Mouse (Mus musculus) large intestine, adult 2 months (tissue): ENCODE measurements around the gene Ubxn10. TPM values are rescaled to one million over a fixed set of nuclear protein-coding genes. Genes with fewer than 3 reads are reported as not detected.
A peak's percentile ranks its signal among the peaks of the same experiment; 100 is the strongest.

Experiments used
- DNase-seq: peaks from one replicate; pipeline ENCODE4 v3.0.0-alpha.2; 2012; ENCODE audit warnings: low read depth, low spot score
- WGBS: fragments of 180-500 bp; shearing (Covaris S2); methylation state at CpG from one replicate; pipeline ENCODE4 v1.1.7; 2018; 5-methylcytosine and 5-hydroxymethylcytosine counted together
- polyA plus RNA-seq: library from polyadenylated mRNA; depleted of rRNA; stranded (reverse); fragments of >200 nt; gene quantifications from 2 replicates; pipeline ENCODE4 v1.2.3, GENCODE M21; 2012; rRNA removed

The Ubxn10 gene
- polyA plus RNA-seq, 1 experiment: 2.6 TPM

GRCm38 (mm10) chr4:138670093-138670889 lies 66.7 kb downstream of the Ubxn10 start:
- peak; percentile 67 for DNase-seq
- 27% methylated on average over 11 of the region's 11 CpGs for WGBS

DNA sequence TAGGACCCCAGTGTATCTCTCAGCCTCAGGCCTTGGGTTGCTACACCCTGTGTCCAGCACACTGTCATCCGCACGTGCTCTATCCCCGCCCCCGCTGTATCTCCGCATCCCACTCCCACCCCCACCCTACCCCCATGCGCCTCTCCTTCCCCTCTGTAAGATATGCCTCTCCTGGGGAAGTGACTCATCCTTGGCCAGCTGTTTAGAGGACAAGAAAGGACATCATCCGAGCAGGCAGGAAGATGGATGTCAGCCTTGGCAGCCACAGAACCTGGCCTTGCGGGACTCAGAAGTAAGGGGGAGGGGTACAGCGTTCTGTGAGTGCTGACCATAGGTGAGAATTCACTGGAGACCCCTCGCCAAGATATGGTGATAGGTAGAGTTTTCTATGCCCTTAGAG lies 70.4 kb downstream of the Ubxn10 start:
- no peak for DNase-seq
- 76% methylated on average over 10 of the region's 10 CpGs for WGBS

- WGBS: 86% methylated on average over 11 of the region's 11 CpGs
- DNase-seq: no peak
Measured at GRCm38 (mm10) chr4:138659936-138660602, 76.9 kb downstream of the Ubxn10 start.

Other genes with a start within 250 kb of the Ubxn10 start
- gene Vwa5b1, start 101.3 kb downstream of the Ubxn10 start, polyA plus RNA-seq: 0.05 and 0.11 TPM in 2 replicates
- gene Pla2g2c, start 12.4 kb downstream of the Ubxn10 start, polyA plus RNA-seq: 0.27 and 0.45 TPM in 2 replicates
- gene Pla2g2f, start 20.5 kb upstream of the Ubxn10 start, polyA plus RNA-seq: 22.1 and 34.0 TPM in 2 replicates
- gene Pla2g2d, start 38.6 kb upstream of the Ubxn10 start, polyA plus RNA-seq: 8.8 and 10.3 TPM in 2 replicates
- gene Pla2g5, start 126.3 kb upstream of the Ubxn10 start, polyA plus RNA-seq: 35.3 and 72.0 TPM in 2 replicates
- gene Gm13030, start 136.8 kb upstream of the Ubxn10 start, polyA plus RNA-seq: not detected in 2 replicates
- gene Pla2g2e, start 140.8 kb upstream of the Ubxn10 start, polyA plus RNA-seq: 0.63 and 0.67 TPM in 2 replicates
- 5.5 and 10.8 TPM in 2 replicates for gene Otud3, start 176.8 kb upstream of the Ubxn10 start, polyA plus RNA-seq
- gene Rnf186, start 229.9 kb upstream of the Ubxn10 start, polyA plus RNA-seq: 219 and 382 TPM in 2 replicates
- 29.4 and 42.9 TPM in 2 replicates for gene Tmco4, start 235.7 kb upstream of the Ubxn10 start, polyA plus RNA-seq